ENCODE assay signal across 7 mouse cellular contexts in genomic region chr6:42350968-42351775, GRCm38 (mm10). TPM values are rescaled to one million over a fixed set of nuclear protein-coding genes. Genes with fewer than 3 reads are reported as not detected.
A peak's percentile ranks its signal among the peaks of the same experiment; 100 is the strongest.
DNase-seq lines count a peak whose midpoint lies in the region; ATAC-seq and TF ChIP-seq lines count a peak whose summit lies in the region.

No protein-coding gene starts in this region.

- H3K36me3 ChIP-seq in testis, adult 2 months (ENCODE audit: control insufficient read depth, insufficient read depth, low read length): no peaks in the 10 kb centered on the region
- H3K36me3 ChIP-seq in forebrain, embryonic 16.5 days (ENCODE audit: control insufficient read depth, insufficient read depth): peaks cover 4% of the 10 kb centered on the region; the same call in 1 of the 2 replicates
- H3K36me3 ChIP-seq in limb, embryonic 14.5 days (ENCODE audit: control insufficient read depth, insufficient read depth, low read length): peaks cover 32% of the 10 kb centered on the region

- H3K4me3 ChIP-seq in testis, adult 2 months (ENCODE audit: control insufficient read depth, low read depth, low read length): peak overlapping the region; percentile 83
- peak overlapping the region; percentile 83 for H3K4me3 ChIP-seq in forebrain, embryonic 16.5 days (replicated peaks; ENCODE audit: low read length)
- peak overlapping the region; percentile 79 for H3K4me3 ChIP-seq in limb, embryonic 14.5 days (replicated peaks; ENCODE audit: low read length)

- TF ChIP-seq POLR2A in testis, adult 2 months (IDR thresholded peaks at IDR 0.05; ENCODE audit: control insufficient read depth, low read depth, low read length): no peak
- TF ChIP-seq POLR2A in limb, embryonic 14.5 days (IDR thresholded peaks at IDR 0.05; ENCODE audit: borderline replicate concordance, extremely low read depth, insufficient read depth, insufficient read length): no peak

- 48% methylated on average over 13 of the region's 13 CpGs for WGBS in forebrain, embryonic 16.5 days
- 39% methylated on average over 11 of the region's 13 CpGs for WGBS in limb, embryonic 14.5 days

- TF ChIP-seq CTCF in testis, adult 2 months (IDR thresholded peaks at IDR 0.05; ENCODE audit: control insufficient read depth, insufficient read depth, insufficient replicate concordance, low read depth, low read length): no peak

- peak overlapping the region; percentile 78 for H3K9ac ChIP-seq in forebrain, embryonic 16.5 days (replicated peaks; ENCODE audit: low read depth, low read length)
- H3K9ac ChIP-seq in limb, embryonic 14.5 days (ENCODE audit: low read depth, low read length, severe bottlenecking): peak overlapping the region; percentile 93

- peak overlapping the region; percentile 92 for H3K4me2 ChIP-seq in forebrain, embryonic 16.5 days (ENCODE audit: low read length)
- H3K4me2 ChIP-seq in limb, embryonic 14.5 days (replicated peaks; ENCODE audit: low read depth, low read length, severe bottlenecking): peak overlapping the region; percentile 77

- 0 out of 2 replicates have a peak overlapping the region, but pooled peaks have one; percentile 12 for H3K27ac ChIP-seq in testis, adult 2 months (ENCODE audit: control insufficient read depth, insufficient read depth, low read depth, low read length)
- H3K27ac ChIP-seq in forebrain, embryonic 16.5 days (ENCODE audit: low read length): no peak overlapping the region
- 0 out of 2 replicates have a peak overlapping the region, but pooled peaks have one; percentile 93 for H3K27ac ChIP-seq in limb, embryonic 14.5 days (replicated peaks; ENCODE audit: low read depth, low read length)

- peaks cover 8% of the 10 kb centered on the region for H3K4me1 ChIP-seq in testis, adult 2 months (ENCODE audit: control insufficient read depth, insufficient read depth, low read length)
- peaks cover 25% of the 10 kb centered on the region for H3K4me1 ChIP-seq in forebrain, embryonic 16.5 days (replicated peaks; ENCODE audit: control insufficient read depth, insufficient read depth, low read length)
- H3K4me1 ChIP-seq in limb, embryonic 14.5 days (ENCODE audit: control insufficient read depth, insufficient read depth, low read length): peaks cover 38% of the 10 kb centered on the region

- no peaks in the 10 kb centered on the region for H3K27me3 ChIP-seq in testis, adult 2 months (ENCODE audit: control insufficient read depth, insufficient read depth, low read length)
- H3K27me3 ChIP-seq in forebrain, embryonic 16.5 days (replicated peaks; ENCODE audit: control insufficient read depth, insufficient read depth, low read length): no peaks in the 10 kb centered on the region
- H3K27me3 ChIP-seq in limb, embryonic 14.5 days (ENCODE audit: control insufficient read depth, insufficient read depth, low read length): no peaks in the 10 kb centered on the region

- no peak for DNase-seq in testis, postnatal 14 days (ENCODE audit: low spot score)
- no peak for DNase-seq in limb, embryonic 14.5 days (ENCODE audit: low spot score)
- peak; percentile 43 for DNase-seq in testis, postnatal 10 days (ENCODE audit: low spot score)
- DNase-seq in adipocyte (ENCODE audit: low spot score): no peak
- no peak for DNase-seq in frontal cortex, postnatal 36 days (ENCODE audit: low spot score in 2 of 2)

- ATAC-seq in forebrain, embryonic 16.5 days: no peak
- no peak for ATAC-seq in limb, embryonic 14.5 days (ENCODE audit: low FRiP score, low read depth)

- H3K9me3 ChIP-seq in forebrain, embryonic 16.5 days (ENCODE audit: control insufficient read depth, low read length): no peaks in the 10 kb centered on the region
- no peaks in the 10 kb centered on the region for H3K9me3 ChIP-seq in limb, embryonic 14.5 days (ENCODE audit: control insufficient read depth, low read length)

RNA-seq across cellular contexts. Expression of gene Zyx, which starts 1.7 kb away (rescaled TPM):
- 35.2 and 40.1 TPM in 2 replicates for polyA plus RNA-seq in testis, adult 2 months (2012; rRNA removed)
- polyA plus RNA-seq in forebrain, embryonic 16.5 days (2015; fragmentation: Nextera tagmentation; extraction: Ambion mirVana): 33.6 and 37.1 TPM in 2 replicates
- 176 and 232 TPM in 2 replicates for polyA plus RNA-seq in limb, embryonic 14.5 days (2012; rRNA removed)
- 152 and 159 TPM in 2 replicates for polyA plus RNA-seq in limb, embryonic 14.5 days (2014; fragmentation: Nextera tagmentation; extraction: Ambion mirVana)

RNA-seq across cellular contexts. Expression of gene Epha1, which starts 21.9 kb away (rescaled TPM):
- polyA plus RNA-seq in testis, adult 2 months (2012; rRNA removed): 0.30 and 0.76 TPM in 2 replicates
- 0.14 and 0.27 TPM in 2 replicates for polyA plus RNA-seq in forebrain, embryonic 16.5 days (2015; fragmentation: Nextera tagmentation; extraction: Ambion mirVana)
- polyA plus RNA-seq in limb, embryonic 14.5 days (2012; rRNA removed): 17.7 and 18.3 TPM in 2 replicates
- 7.4 and 8.8 TPM in 2 replicates for polyA plus RNA-seq in limb, embryonic 14.5 days (2014; fragmentation: Nextera tagmentation; extraction: Ambion mirVana)

RNA-seq across cellular contexts. Expression of gene Fam131b, which starts 26.7 kb away (rescaled TPM):
- polyA plus RNA-seq in testis, adult 2 months (2012; rRNA removed): 11.9 and 12.0 TPM in 2 replicates
- 5.3 and 7.1 TPM in 2 replicates for polyA plus RNA-seq in forebrain, embryonic 16.5 days (2015; fragmentation: Nextera tagmentation; extraction: Ambion mirVana)
- 2.9 and 3.6 TPM in 2 replicates for polyA plus RNA-seq in limb, embryonic 14.5 days (2012; rRNA removed)
- 0.29 and 0.47 TPM in 2 replicates for polyA plus RNA-seq in limb, embryonic 14.5 days (2014; fragmentation: Nextera tagmentation; extraction: Ambion mirVana)

RNA-seq across cellular contexts. Expression of gene Tas2r143, which starts 48.9 kb away (rescaled TPM):
- polyA plus RNA-seq in testis, adult 2 months (2012; rRNA removed): not detected in 2 replicates
- not detected in 2 replicates for polyA plus RNA-seq in forebrain, embryonic 16.5 days (2015; fragmentation: Nextera tagmentation; extraction: Ambion mirVana)
- 0.17 and 0.28 TPM in 2 replicates for polyA plus RNA-seq in limb, embryonic 14.5 days (2012; rRNA removed)
- polyA plus RNA-seq in limb, embryonic 14.5 days (2014; fragmentation: Nextera tagmentation; extraction: Ambion mirVana): not detected in 2 replicates

RNA-seq across cellular contexts. Expression of gene Tas2r135, which starts 54.1 kb away (rescaled TPM):
- not detected in 2 replicates for polyA plus RNA-seq in testis, adult 2 months (2012; rRNA removed)
- polyA plus RNA-seq in forebrain, embryonic 16.5 days (2015; fragmentation: Nextera tagmentation; extraction: Ambion mirVana): not detected in 2 replicates
- 0.11 TPM in 1 of 2 replicates, not detected in the other for polyA plus RNA-seq in limb, embryonic 14.5 days (2012; rRNA removed)
- polyA plus RNA-seq in limb, embryonic 14.5 days (2014; fragmentation: Nextera tagmentation; extraction: Ambion mirVana): not detected in 2 replicates
